In the genomic region with DNA sequence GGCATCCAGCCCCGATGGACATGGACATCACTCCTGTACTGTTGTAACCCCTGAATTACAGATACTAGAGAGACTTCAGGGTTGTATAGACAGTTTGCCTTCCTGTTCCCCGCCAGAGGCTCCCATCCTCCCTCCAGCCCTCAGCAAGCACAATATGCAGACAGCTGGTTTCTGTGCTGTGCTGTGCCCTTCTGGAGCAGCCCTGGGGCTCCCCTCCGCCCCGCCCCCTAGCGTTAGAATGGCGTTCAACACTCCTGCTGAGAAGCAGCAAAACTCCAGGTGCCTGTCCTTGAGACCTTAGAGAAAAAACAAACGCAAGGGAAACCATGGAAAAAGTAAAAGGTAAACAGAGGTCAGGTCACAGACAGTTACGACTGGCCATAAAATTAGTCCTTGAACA, we compare ENCODE assay signal across 8 mouse cellular contexts. TPM values are rescaled to one million over a fixed set of nuclear protein-coding genes. Genes with fewer than 3 reads are reported as not detected.
A peak's percentile ranks its signal among the peaks of the same experiment; 100 is the strongest.
DNase-seq lines count a peak whose midpoint lies in the region; ATAC-seq and TF ChIP-seq lines count a peak whose summit lies in the region.

No protein-coding gene starts in this region.

- ATAC-seq in kidney, embryonic 14.5 days (ENCODE audit: low FRiP score, low TSS enrichment): peak; percentile 74; the same call in 1 of the 2 replicates
- ATAC-seq in lung, embryonic 15.5 days (ENCODE audit: borderline replicate concordance, extremely low read depth, low FRiP score, low TSS enrichment): peak; percentile 62; the same call in 1 of the 2 replicates

- H3K4me3 ChIP-seq in ES-Bruce4 (ENCODE audit: low read depth, low read length): no peak overlapping the region
- H3K4me3 ChIP-seq in kidney, embryonic 14.5 days (ENCODE audit: low read length): no peak overlapping the region
- H3K4me3 ChIP-seq in lung, embryonic 15.5 days: no peak overlapping the region

- no peak for TF ChIP-seq EP300 in ES-Bruce4 (IDR thresholded peaks at IDR 0.05; ENCODE audit: insufficient read depth, low read depth, low read length)

- TF ChIP-seq CTCF in ES-Bruce4 (IDR thresholded peaks at IDR 0.05; ENCODE audit: low read depth, low read length): peak; percentile 57

- no peak overlapping the region for H3K27ac ChIP-seq in ES-Bruce4 (ENCODE audit: insufficient read depth, low read length)
- H3K27ac ChIP-seq in kidney, embryonic 14.5 days (ENCODE audit: low read depth, low read length): no peak overlapping the region
- H3K27ac ChIP-seq in lung, embryonic 15.5 days: no peak overlapping the region

- no peak overlapping the region for H3K4me2 ChIP-seq in kidney, embryonic 14.5 days (replicated peaks; ENCODE audit: low read depth, low read length)
- H3K4me2 ChIP-seq in lung, embryonic 15.5 days: no peak overlapping the region

- 17% methylated on average over 8 of the region's 8 CpGs for WGBS in kidney, embryonic 14.5 days
- 10% methylated on average over 8 of the region's 8 CpGs for WGBS in lung, embryonic 15.5 days

- H3K4me1 ChIP-seq in ES-Bruce4 (ENCODE audit: control insufficient read depth, insufficient read depth, low read length): no peaks in the 10 kb centered on the region
- no peaks in the 10 kb centered on the region for H3K4me1 ChIP-seq in kidney, embryonic 14.5 days (ENCODE audit: control insufficient read depth, insufficient read depth, low read length)
- no peaks in the 10 kb centered on the region for H3K4me1 ChIP-seq in lung, embryonic 15.5 days

- H3K36me3 ChIP-seq in ES-Bruce4 (ENCODE audit: control insufficient read depth, insufficient read depth, low read length, poor library complexity, severe bottlenecking): no peaks in the 10 kb centered on the region
- no peaks in the 10 kb centered on the region for H3K36me3 ChIP-seq in kidney, embryonic 14.5 days (ENCODE audit: control insufficient read depth, insufficient read depth, low read length)
- no peaks in the 10 kb centered on the region for H3K36me3 ChIP-seq in lung, embryonic 15.5 days

- no peaks in the 10 kb centered on the region for H3K27me3 ChIP-seq in ES-Bruce4 (ENCODE audit: control insufficient read depth, insufficient read depth, low read length, poor library complexity, severe bottlenecking)
- H3K27me3 ChIP-seq in kidney, embryonic 14.5 days (ENCODE audit: control insufficient read depth, insufficient read depth, low read length): no peaks in the 10 kb centered on the region
- no peaks in the 10 kb centered on the region for H3K27me3 ChIP-seq in lung, embryonic 15.5 days

- peak; percentile 54 for DNase-seq in A20 (ENCODE audit: low read depth, low spot score)
- peak; percentile 22 to 58 for DNase-seq in cerebellum, postnatal 25 days
- DNase-seq in gastrocnemius, postnatal 4 days (ENCODE audit: low spot score in 2 of 2): peak; percentile 55 to 75
- DNase-seq in ovary, postnatal 36 days (ENCODE audit: low spot score): peak; percentile 77
- DNase-seq in urinary bladder, postnatal 14 days (ENCODE audit: low spot score): peak; percentile 81

- no peak for TF ChIP-seq POLR2A in ES-Bruce4 (IDR thresholded peaks at IDR 0.05; ENCODE audit: insufficient read depth, low read length)

- H3K9me3 ChIP-seq in ES-Bruce4 (replicated peaks; ENCODE audit: control insufficient read depth, insufficient read depth, low read length, poor library complexity, severe bottlenecking): no peaks in the 10 kb centered on the region
- H3K9me3 ChIP-seq in kidney, embryonic 14.5 days (ENCODE audit: control insufficient read depth, low read length): no peaks in the 10 kb centered on the region
- H3K9me3 ChIP-seq in lung, embryonic 15.5 days: no peaks in the 10 kb centered on the region

- no peak overlapping the region for H3K9ac ChIP-seq in ES-Bruce4 (ENCODE audit: low read depth, poor library complexity, severe bottlenecking)
- H3K9ac ChIP-seq in kidney, embryonic 14.5 days (ENCODE audit: low read depth, low read length): no peak overlapping the region
- no peak overlapping the region for H3K9ac ChIP-seq in lung, embryonic 15.5 days

RNA-seq across cellular contexts. Expression of gene Slc15a1, which starts 59.9 kb away (rescaled TPM):
- 1.3 and 1.5 TPM in 2 replicates for polyA plus RNA-seq in ES-Bruce4 (2011; ENCODE audit: insufficient read depth, insufficient read length, low read depth, missing spikeins)
- total RNA-seq in gastrocnemius, postnatal 4 days (2021): not detected
- 0.15 and 0.20 TPM in 2 replicates for polyA plus RNA-seq in kidney, embryonic 14.5 days (2014; fragmentation: Nextera tagmentation; extraction: Ambion mirVana)
- polyA plus RNA-seq in lung, embryonic 15.5 days (2015; fragmentation: Nextera tagmentation; extraction: Ambion mirVana): 0.50 and 0.74 TPM in 2 replicates
